Mouse (Mus musculus) olfactory bulb, adult 2 months (tissue): ENCODE measurements around the gene Fbxo33.

ENCODE experiments used
- CTCF ChIP-seq: fragments of 200-500 bp; IDR thresholded peaks from 2 replicates; pipeline ENCODE4 v1.5.1; 2012; ENCODE audit warnings: low read depth, mild to moderate bottlenecking, low read length, moderate library complexity; ENCODE audit not compliant: insufficient read depth
- POLR2A ChIP-seq: fragments of 200-500 bp; IDR thresholded peaks from 2 replicates; pipeline ENCODE4 v1.6.1; 2012; ENCODE audit warnings: mild to moderate bottlenecking, low read depth, low read length, moderate library complexity; ENCODE audit not compliant: insufficient read depth

DNA sequence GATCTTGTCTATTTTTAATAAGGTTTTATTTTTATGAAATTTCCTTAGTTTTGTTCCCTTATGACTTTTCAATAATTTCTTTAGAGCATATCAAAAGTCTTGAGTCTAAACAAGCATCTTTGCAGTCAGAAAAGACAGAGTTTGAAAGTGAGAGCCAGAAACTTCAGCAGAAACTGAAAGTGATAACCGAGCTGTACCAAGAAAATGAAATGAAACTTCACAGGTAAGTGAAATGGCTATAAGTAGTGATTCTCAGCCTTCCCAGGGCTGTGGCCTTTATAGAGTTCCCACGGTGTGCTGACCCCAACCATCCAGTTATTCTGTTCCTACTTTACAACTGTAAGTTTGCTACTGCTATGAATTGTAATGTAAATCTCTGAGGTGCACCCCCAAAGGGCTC is 56.7 kb downstream of the Fbxo33 start:
- TF ChIP-seq CTCF (no peak), POLR2A (no peak)
